Mouse (Mus musculus) lung, postnatal 0 days (tissue): ENCODE measurements around the gene Ankrd17. TPM values are rescaled to one million over a fixed set of nuclear protein-coding genes. Genes with fewer than 3 reads are reported as not detected.

Experiments
- ATAC-seq: fragments of 200-750 bp; cut with Nextera tagmentation; 2 replicates; pipeline ENCODE4 v1.8.0; 2017; ENCODE audit warnings: moderate library complexity
- DNase-seq: peaks from one replicate; pipeline ENCODE4 v3.0.0-alpha.2; 2016; ENCODE audit warnings: low spot score
- H3K27ac ChIP-seq: fragments of 300-500 bp; sonication (generic); 2 replicates; pipeline ENCODE4 v1.5.1; 2014; ENCODE audit warnings: antibody characterized with exemption, mild to moderate bottlenecking, low read length, mixed read lengths
- H3K27me3 ChIP-seq: fragments of 300-500 bp; sonication (generic); replicated peaks from 2 replicates; pipeline ENCODE4 v1.6.1; 2014; ENCODE audit warnings: low read length, mixed read lengths; ENCODE audit not compliant: insufficient read depth
- H3K36me3 ChIP-seq: fragments of 300-500 bp; sonication (generic); 2 replicates; pipeline ENCODE4 v1.6.1; 2014; ENCODE audit warnings: low read length, mixed read lengths; ENCODE audit not compliant: insufficient read depth
- H3K4me1 ChIP-seq: fragments of 300-500 bp; sonication (generic); 2 replicates; pipeline ENCODE4 v1.6.1; 2014; ENCODE audit warnings: antibody characterized with exemption, low read depth, low read length, mixed read lengths; ENCODE audit not compliant: insufficient read depth
- H3K4me2 ChIP-seq: fragments of 300-500 bp; sonication (generic); replicated peaks from 2 replicates; pipeline ENCODE4 v1.6.1; 2014; ENCODE audit warnings: low read depth, mild to moderate bottlenecking, low read length, moderate library complexity, mixed read lengths
- H3K4me3 ChIP-seq: fragments of 300-500 bp; sonication (generic); 2 replicates; pipeline ENCODE4 v1.5.1; 2014; ENCODE audit warnings: low read depth, low read length
- H3K9ac ChIP-seq: fragments of 300-500 bp; sonication (generic); replicated peaks from 2 replicates; pipeline ENCODE4 v1.6.1; 2014; ENCODE audit warnings: low read depth, mild to moderate bottlenecking
- H3K9me3 ChIP-seq: fragments of 300-500 bp; sonication (generic); 2 replicates; pipeline ENCODE4 v1.6.1; 2016; ENCODE audit warnings: low read length, mixed read lengths
- CTCF ChIP-seq: IDR thresholded peaks from 2 replicates; pipeline ENCODE4 v1.5.1; 2016; ENCODE audit warnings: antibody characterized with exemption, mild to moderate bottlenecking
- EP300 ChIP-seq: IDR thresholded peaks from 2 replicates; pipeline ENCODE4 v1.6.1; 2016; ENCODE audit warnings: antibody characterized with exemption, mild to moderate bottlenecking, control low read depth
- WGBS: fragments of 180-500 bp; shearing (Covaris S2); extraction: QIAGEN DNeasy Blood & Tissue Kit; methylation state at CpG from one replicate; pipeline ENCODE4 v1.1.7; 2014; 5-methylcytosine and 5-hydroxymethylcytosine counted together
- polyA plus RNA-seq: library from polyadenylated mRNA; unstranded; fragments of >200 nt; fragmentation: Nextera tagmentation; extraction: Ambion mirVana; gene quantifications from 2 replicates; pipeline ENCODE4 v1.2.1, GENCODE M21; 2015

Ankrd17 gene
- polyA plus RNA-seq, 1 experiment from 2014 or later = 16.0 TPM

DNA sequence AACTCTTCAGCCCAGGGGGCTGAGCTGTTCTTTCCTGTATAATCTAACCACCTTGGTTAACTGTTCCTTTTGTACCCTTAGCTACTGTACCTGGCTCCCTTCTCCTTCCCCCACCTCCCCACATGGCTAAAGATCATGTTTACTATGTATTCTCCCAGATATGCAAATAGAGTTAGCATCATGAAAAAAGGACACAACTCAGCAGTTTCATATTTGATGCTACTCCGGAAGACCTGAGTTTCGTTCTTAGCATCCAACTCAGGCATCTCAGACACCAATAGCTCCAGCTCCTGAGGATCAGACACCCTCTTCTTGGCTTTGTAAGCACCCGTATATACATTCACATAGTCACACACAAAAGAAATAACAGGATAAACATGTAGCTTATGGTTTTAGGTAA lies 109.4 kb downstream of the Ankrd17 start:
- Histone ChIP-seq H3K9me3 (no peaks in the 10 kb centered on the region), H3K9ac (no peak overlapping the region), H3K4me2 (no peak overlapping the region), H3K27ac (no peak overlapping the region), H3K4me1 (no peaks in the 10 kb centered on the region), H3K27me3 (no peaks in the 10 kb centered on the region), H3K4me3 (no peak overlapping the region), H3K36me3 (peaks cover 36% of the 10 kb centered on the region)
- DNase-seq = no peak
- TF ChIP-seq EP300 = no peak
- no peak for TF ChIP-seq CTCF
- no peak for ATAC-seq
- 97% methylated on average over 3 of the region's 3 CpGs for WGBS

DNA sequence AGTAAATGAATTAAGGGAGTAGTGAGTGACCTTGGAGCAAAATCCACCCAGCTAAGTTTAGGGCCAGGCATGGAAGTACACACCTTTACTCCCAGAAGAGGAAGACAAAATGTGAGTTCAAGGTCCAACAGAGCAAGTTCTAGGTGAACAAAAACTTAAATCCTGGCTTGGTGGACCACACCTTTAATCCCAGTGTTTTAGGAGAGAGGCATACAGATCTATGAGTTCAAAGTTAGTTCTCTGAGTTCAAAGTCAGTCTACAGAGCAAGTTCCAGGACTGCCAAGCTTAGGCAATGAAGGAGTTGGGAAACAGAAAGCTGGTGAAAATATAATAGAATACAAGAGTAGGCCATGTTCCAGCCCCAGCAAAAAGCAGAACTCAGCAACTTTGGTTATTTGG lies 118.9 kb downstream of the Ankrd17 start:
- no peak overlapping the region for H3K9ac ChIP-seq
- ATAC-seq (no peak), DNase-seq (no peak)
- no peaks in the 10 kb centered on the region for H3K9me3 ChIP-seq
- no peak overlapping the region for H3K4me3 ChIP-seq
- no peak for TF ChIP-seq CTCF
- TF ChIP-seq EP300 = no peak
- H3K4me2 ChIP-seq = no peak overlapping the region
- no peaks in the 10 kb centered on the region for H3K4me1 ChIP-seq
- H3K27ac ChIP-seq = no peak overlapping the region
- no peaks in the 10 kb centered on the region for H3K27me3 ChIP-seq
- peaks cover 33% of the 10 kb centered on the region for H3K36me3 ChIP-seq

DNA sequence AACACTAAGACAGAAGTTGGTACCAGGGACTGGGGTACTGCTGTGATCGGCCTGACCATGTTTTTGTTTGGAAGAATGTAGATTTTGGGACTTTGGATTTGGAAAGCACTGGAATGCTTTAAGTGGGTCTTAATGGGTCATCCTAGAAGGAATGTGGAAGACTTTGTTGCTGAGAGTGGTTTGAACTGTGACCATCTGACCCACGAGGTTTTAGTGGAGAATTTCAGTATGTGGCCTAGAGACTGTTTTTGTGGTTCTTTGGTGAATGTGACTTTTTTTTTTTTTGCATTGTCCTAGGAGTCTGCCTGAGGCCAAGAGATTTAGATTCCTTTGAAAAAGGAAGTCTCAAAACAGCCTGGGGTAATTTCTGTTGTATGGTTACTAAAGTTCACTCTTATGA lies 119.4 kb downstream of the Ankrd17 start:
- Histone ChIP-seq H3K9me3 (no peaks in the 10 kb centered on the region), H3K4me2 (no peak overlapping the region), H3K36me3 (peaks cover 29% of the 10 kb centered on the region), H3K4me1 (no peaks in the 10 kb centered on the region), H3K27me3 (no peaks in the 10 kb centered on the region), H3K4me3 (no peak overlapping the region), H3K27ac (no peak overlapping the region), H3K9ac (no peak overlapping the region)
- 77% methylated on average over 2 of the region's 2 CpGs for WGBS
- TF ChIP-seq CTCF (no peak), EP300 (no peak)
- no peak for ATAC-seq
- no peak for DNase-seq

DNA sequence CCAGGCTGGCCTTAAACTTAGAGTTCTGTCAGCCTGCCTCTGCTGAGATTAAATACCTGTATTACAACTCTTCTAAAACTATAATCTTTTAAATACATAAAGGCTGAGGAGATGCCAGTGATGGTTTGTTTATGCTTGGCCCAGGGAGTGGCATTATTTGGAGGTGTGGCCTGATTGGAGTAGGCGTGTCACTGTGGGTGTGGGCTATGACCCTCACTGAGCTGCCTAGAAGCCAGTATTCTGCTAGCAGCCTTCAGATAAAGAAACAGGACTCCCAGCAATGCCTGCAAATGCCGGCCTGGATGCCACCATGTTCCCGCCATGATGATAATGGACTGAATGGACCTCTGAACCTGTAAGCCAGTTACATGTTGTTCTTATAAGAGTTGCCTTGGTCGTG lies 119.8 kb downstream of the Ankrd17 start:
- no peaks in the 10 kb centered on the region for H3K27me3 ChIP-seq
- no peak overlapping the region for H3K27ac ChIP-seq
- no peak overlapping the region for H3K9ac ChIP-seq
- DNase-seq = no peak
- H3K9me3 ChIP-seq = no peaks in the 10 kb centered on the region
- no peak overlapping the region for H3K4me3 ChIP-seq
- 71% methylated on average over 4 of the region's 4 CpGs for WGBS
- no peaks in the 10 kb centered on the region for H3K4me1 ChIP-seq
- ATAC-seq = no peak
- H3K4me2 ChIP-seq = no peak overlapping the region
- peaks cover 25% of the 10 kb centered on the region for H3K36me3 ChIP-seq
- no peak for TF ChIP-seq CTCF
- no peak for TF ChIP-seq EP300

DNA sequence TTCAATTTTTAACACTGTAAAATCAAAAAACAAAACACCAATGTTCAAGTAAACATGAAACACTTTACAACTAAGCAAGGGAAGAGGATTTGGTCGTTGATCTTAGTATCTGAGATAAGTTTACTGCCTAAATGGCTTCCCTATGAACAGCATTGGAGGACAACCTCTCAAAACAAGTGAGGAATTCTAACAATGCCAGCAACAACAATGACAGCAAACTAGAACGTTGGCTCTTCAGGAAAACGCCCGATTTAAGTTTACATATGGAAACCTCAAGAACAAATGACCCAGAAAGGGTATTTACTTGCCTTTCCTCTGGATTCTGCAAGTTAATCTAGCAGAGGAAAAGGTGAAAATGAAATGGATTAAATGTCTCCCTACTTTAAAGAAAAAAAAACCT lies 121.0 kb downstream of the Ankrd17 start:
- ATAC-seq (no peak), DNase-seq (no peak)
- Histone ChIP-seq H3K4me2 (no peak overlapping the region), H3K27me3 (no peaks in the 10 kb centered on the region), H3K4me3 (no peak overlapping the region), H3K9me3 (no peaks in the 10 kb centered on the region), H3K4me1 (no peaks in the 10 kb centered on the region), H3K27ac (no peak overlapping the region), H3K36me3 (peaks cover 18% of the 10 kb centered on the region), H3K9ac (no peak overlapping the region)
- WGBS = 44% methylated on average over 4 of the region's 4 CpGs
- no peak for TF ChIP-seq CTCF

DNA sequence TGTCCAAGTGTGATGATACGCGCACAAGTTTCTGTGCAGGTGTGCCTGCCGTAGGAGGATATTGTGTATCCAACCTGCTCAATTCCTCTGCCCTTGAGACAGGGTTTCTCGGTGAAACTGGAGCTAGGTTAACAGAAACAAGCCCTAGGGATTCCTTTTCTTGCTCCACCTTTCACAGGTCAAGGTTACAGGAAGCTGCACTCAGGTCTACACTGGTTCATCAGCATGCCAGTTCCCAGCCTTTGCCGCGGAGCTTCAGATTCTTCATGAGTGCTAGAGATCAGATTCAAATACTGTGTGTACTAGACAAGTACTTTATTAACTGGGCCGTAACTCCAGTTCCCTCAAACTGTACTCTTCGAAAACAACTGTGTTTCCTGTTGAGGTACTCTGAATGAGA lies 131.2 kb downstream of the Ankrd17 start:
- Histone ChIP-seq H3K36me3 (peaks cover 37% of the 10 kb centered on the region; the same call in 1 of the 2 replicates), H3K9ac (no peak overlapping the region), H3K9me3 (no peaks in the 10 kb centered on the region), H3K4me2 (no peak overlapping the region), H3K27ac (no peak overlapping the region), H3K27me3 (no peaks in the 10 kb centered on the region), H3K4me1 (no peaks in the 10 kb centered on the region), H3K4me3 (no peak overlapping the region)
- 77% methylated on average over 8 of the region's 8 CpGs for WGBS
- TF ChIP-seq CTCF = no peak
- TF ChIP-seq EP300 = no peak
- ATAC-seq (no peak; the same call in 1 of the 2 replicates), DNase-seq (peak; percentile 46)

DNA sequence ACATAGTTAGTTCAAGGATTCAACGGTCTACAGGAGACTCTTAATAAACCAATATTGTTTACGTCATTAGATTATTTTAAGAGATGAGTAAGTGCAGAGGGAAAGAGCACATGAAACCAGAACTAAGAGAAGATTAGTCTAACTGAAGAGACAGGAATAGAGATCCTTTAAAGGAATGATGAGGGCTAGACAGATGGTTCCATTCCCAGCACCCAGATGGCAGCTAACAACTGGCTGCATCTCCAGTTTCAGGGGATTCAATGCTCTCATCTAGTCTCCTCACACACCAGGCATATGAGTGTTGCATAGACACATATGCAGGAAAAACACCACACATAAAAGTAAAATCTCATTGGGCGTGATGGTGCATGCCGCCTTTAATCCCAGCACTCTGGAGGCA lies 133.1 kb downstream of the Ankrd17 start:
- peaks cover 41% of the 10 kb centered on the region; the same call in 1 of the 2 replicates for H3K36me3 ChIP-seq
- TF ChIP-seq CTCF (no peak), EP300 (no peak)
- no peak overlapping the region for H3K9ac ChIP-seq
- no peaks in the 10 kb centered on the region for H3K4me1 ChIP-seq
- 96% methylated on average over 4 of the region's 4 CpGs for WGBS
- no peaks in the 10 kb centered on the region for H3K9me3 ChIP-seq
- no peak overlapping the region for H3K4me2 ChIP-seq
- H3K27ac ChIP-seq = no peak overlapping the region
- no peak for ATAC-seq
- no peaks in the 10 kb centered on the region for H3K27me3 ChIP-seq
- no peak overlapping the region for H3K4me3 ChIP-seq
- DNase-seq = no peak
